Mouse (Mus musculus) hindbrain, embryonic 14.5 days (tissue): ENCODE results near the gene Mpzl1. TPM values are rescaled to one million over a fixed set of nuclear protein-coding genes. Genes with fewer than 3 reads are reported as not detected.

Experiments used
- ATAC-seq: fragments of 200-750 bp; cut with Nextera tagmentation; 2 replicates; pipeline ENCODE4 v1.8.0; 2017; ENCODE audit warnings: moderate number of reproducible peaks, mild to moderate bottlenecking, moderate TSS enrichment, moderate library complexity; ENCODE audit not compliant: low FRiP score
- DNase-seq: peaks from one replicate; pipeline ENCODE4 v3.0.0-alpha.2; 2015; ENCODE audit warnings: low spot score
- H3K27ac ChIP-seq: fragments of 300-500 bp; sonication (generic); 2 replicates; pipeline ENCODE4 v1.5.1; 2014; ENCODE audit warnings: mild to moderate bottlenecking, moderate library complexity
- H3K27me3 ChIP-seq: fragments of 300-500 bp; sonication (generic); 2 replicates; pipeline ENCODE4 v1.6.1; 2014; ENCODE audit warnings: mild to moderate bottlenecking, low read length, mixed read lengths; ENCODE audit not compliant: control insufficient read depth, insufficient read depth
- H3K36me3 ChIP-seq: fragments of 300-500 bp; sonication (generic); replicated peaks from 2 replicates; pipeline ENCODE4 v1.6.1; 2014; ENCODE audit not compliant: control insufficient read depth, insufficient read depth
- H3K4me1 ChIP-seq: fragments of 300-500 bp; sonication (generic); replicated peaks from 2 replicates; pipeline ENCODE4 v1.6.1; 2014; ENCODE audit warnings: antibody characterized with exemption, low read length, mixed read lengths; ENCODE audit not compliant: control insufficient read depth, insufficient read depth
- H3K4me2 ChIP-seq: fragments of 300-500 bp; sonication (generic); replicated peaks from 2 replicates; pipeline ENCODE4 v1.6.1; 2014; ENCODE audit warnings: mild to moderate bottlenecking, moderate library complexity
- H3K4me3 ChIP-seq: fragments of 300-500 bp; sonication (generic); replicated peaks from 2 replicates; pipeline ENCODE4 v1.5.1; 2014; ENCODE audit warnings: mild to moderate bottlenecking, low read length
- H3K9ac ChIP-seq: fragments of 300-500 bp; sonication (generic); 2 replicates; pipeline ENCODE4 v1.6.1; 2014
- H3K9me3 ChIP-seq: fragments of 300-500 bp; sonication (generic); 2 replicates; pipeline ENCODE4 v1.6.1; 2016; ENCODE audit warnings: low read length; ENCODE audit not compliant: control insufficient read depth
- WGBS: fragments of 180-500 bp; shearing (Covaris S2); extraction: QIAGEN DNeasy Blood & Tissue Kit; methylation state at CpG from one replicate; pipeline ENCODE4 v1.1.7; 2014; 5-methylcytosine and 5-hydroxymethylcytosine counted together
- polyA plus RNA-seq: library from polyadenylated mRNA; unstranded; fragments of >200 nt; fragmentation: Nextera tagmentation; extraction: Ambion mirVana; gene quantifications from 2 replicates; pipeline ENCODE4 v1.2.1, GENCODE M21; 2014

The Mpzl1 gene
- polyA plus RNA-seq, 1 experiment from 2014 or later, result 176 TPM

DNA sequence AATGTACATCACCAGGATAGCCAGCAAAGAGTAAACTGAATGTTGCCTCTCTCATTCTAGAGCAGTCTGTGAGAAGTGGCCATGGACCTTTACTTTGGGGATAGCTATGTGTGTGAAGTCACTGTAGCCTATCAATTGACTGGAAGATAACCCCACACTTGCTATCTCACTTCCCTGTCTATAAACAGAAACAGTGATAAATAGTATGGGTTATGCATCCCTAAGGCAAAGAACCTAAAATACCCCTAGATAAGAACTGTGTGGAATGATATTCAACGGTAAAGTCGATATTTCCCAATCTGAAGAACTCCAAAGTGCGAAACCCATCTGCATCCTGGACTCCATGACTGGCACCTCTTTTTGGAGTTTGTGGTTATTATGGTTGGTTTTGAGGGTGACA is 53.1 kb downstream of the Mpzl1 start:
- H3K4me1 ChIP-seq, result no peaks in the 10 kb centered on the region
- no peaks in the 10 kb centered on the region for H3K9me3 ChIP-seq
- H3K4me3 ChIP-seq, result no peak overlapping the region
- no peak overlapping the region for H3K27ac ChIP-seq
- H3K9ac ChIP-seq, result no peak overlapping the region
- no peaks in the 10 kb centered on the region for H3K36me3 ChIP-seq
- WGBS, result 93% methylated on average over 3 of the region's 3 CpGs
- H3K27me3 ChIP-seq, result no peaks in the 10 kb centered on the region
- no peak for DNase-seq
- H3K4me2 ChIP-seq, result no peak overlapping the region
- ATAC-seq, result no peak

DNA sequence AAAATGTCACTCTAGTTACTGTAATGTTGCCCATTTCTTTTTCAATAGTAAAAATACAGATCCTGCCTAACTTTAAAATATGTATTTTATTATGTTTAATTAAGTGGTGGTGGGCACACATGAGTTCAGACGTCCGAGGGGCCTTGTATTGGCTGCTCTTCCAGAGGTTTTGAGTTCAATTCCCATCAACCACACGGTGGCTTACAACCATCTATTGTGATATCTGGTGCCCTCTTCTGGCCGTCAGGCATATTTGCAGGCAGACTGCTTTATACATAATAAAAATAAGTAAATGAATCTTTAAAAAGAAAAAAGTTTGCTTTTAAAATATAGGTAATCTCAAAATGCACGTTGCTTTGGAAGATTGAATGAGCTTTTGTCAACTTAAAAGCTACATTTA is 55.0 kb downstream of the Mpzl1 start:
- H3K9ac ChIP-seq, result no peak overlapping the region
- no peak overlapping the region for H3K4me3 ChIP-seq
- WGBS, result 53% methylated on average over 5 of the region's 5 CpGs
- ATAC-seq (no peak), DNase-seq (no peak)
- H3K4me2 ChIP-seq, result no peak overlapping the region
- H3K27me3 ChIP-seq, result no peaks in the 10 kb centered on the region
- H3K36me3 ChIP-seq, result no peaks in the 10 kb centered on the region
- H3K4me1 ChIP-seq, result no peaks in the 10 kb centered on the region
- no peaks in the 10 kb centered on the region for H3K9me3 ChIP-seq
- no peak overlapping the region for H3K27ac ChIP-seq

DNA sequence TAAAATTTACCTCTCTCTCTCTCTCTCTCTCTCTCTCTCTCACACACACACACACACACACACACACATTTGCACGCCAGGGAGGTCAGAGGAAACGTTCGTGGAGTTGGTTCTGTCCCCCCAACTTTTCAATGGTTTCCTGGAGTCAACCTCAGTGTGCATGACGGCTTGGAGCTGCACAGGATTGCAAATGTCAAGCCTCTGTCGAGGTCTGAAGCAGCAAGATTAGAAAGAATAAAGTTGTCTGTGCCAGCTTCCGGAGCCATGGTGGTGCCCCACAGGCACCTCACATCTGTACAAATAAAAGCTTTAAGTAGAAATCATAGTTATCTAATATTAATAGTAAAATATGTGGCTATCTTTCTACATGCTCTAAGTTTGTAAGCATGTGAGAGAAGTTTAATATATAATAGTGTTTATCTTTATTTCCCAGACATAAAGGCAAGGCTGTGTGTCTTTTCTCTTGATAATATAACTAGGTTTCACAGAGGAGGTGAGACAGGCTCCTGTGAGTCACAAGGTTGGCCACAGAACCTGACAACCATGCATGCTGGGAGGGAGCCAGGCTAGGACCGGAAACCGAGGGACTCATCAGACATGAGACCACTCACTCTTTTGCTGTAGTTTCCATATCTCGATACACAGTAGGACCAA is 57.8 kb downstream of the Mpzl1 start:
- no peaks in the 10 kb centered on the region for H3K27me3 ChIP-seq
- no peaks in the 10 kb centered on the region for H3K9me3 ChIP-seq
- H3K27ac ChIP-seq, result no peak overlapping the region
- H3K36me3 ChIP-seq, result no peaks in the 10 kb centered on the region
- H3K9ac ChIP-seq, result no peak overlapping the region
- no peak overlapping the region for H3K4me3 ChIP-seq
- H3K4me2 ChIP-seq, result no peak overlapping the region
- WGBS, result 82% methylated on average over 9 of the region's 9 CpGs
- DNase-seq, result no peak
- no peaks in the 10 kb centered on the region for H3K4me1 ChIP-seq
- ATAC-seq, result no peak

DNA sequence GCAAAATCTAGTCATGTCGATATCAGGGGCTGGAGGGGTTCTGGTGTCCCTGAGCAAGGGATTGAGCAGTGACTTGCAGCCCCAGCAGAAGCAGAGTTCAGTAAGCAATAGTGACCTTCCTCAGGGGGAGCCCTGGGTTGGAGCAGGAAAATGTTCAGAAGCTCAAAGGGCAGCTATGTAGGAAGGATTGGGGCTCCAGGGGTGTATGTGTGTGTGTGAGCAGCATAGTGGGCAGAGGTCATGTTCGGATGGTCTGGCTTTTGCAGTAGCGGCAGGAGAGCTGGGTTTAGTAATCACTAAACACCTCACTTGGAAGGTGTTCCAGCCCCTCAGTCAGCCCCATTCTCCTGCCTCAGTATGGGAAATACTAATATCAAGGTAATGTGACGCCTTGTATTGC is 58.3 kb downstream of the Mpzl1 start:
- WGBS, result 85% methylated on average over 4 of the region's 4 CpGs
- DNase-seq (no peak), ATAC-seq (no peak)
- no peak overlapping the region for H3K27ac ChIP-seq
- no peak overlapping the region for H3K4me2 ChIP-seq
- H3K27me3 ChIP-seq, result no peaks in the 10 kb centered on the region
- H3K36me3 ChIP-seq, result no peaks in the 10 kb centered on the region
- H3K9ac ChIP-seq, result no peak overlapping the region
- H3K4me1 ChIP-seq, result no peaks in the 10 kb centered on the region
- no peak overlapping the region for H3K4me3 ChIP-seq
- H3K9me3 ChIP-seq, result no peaks in the 10 kb centered on the region

DNA sequence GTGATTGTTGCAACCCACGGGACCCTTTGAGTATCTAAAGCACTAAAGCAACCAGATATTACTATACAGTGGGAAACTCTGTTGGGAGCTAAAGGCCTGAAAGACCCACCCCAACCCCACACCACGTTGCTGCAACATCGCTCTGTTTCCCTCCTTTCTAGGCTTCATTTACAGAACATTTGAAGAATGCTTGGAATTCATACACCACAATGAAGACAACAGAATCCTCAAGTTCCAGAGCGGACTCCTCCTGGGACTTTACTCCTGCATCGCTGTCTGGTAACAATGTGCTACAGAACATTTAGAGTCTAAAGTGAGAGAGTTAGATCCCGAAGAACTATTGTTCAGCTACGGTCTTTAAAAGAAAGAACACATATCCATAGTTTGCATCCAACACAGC is 66.9 kb downstream of the Mpzl1 start:
- Histone ChIP-seq H3K9me3 (no peaks in the 10 kb centered on the region), H3K27me3 (no peaks in the 10 kb centered on the region), H3K4me3 (no peak overlapping the region), H3K4me2 (no peak overlapping the region), H3K9ac (no peak overlapping the region), H3K27ac (no peak overlapping the region), H3K4me1 (no peaks in the 10 kb centered on the region), H3K36me3 (no peaks in the 10 kb centered on the region)
- WGBS, result 73% methylated on average over 7 of the region's 7 CpGs
- DNase-seq, result no peak
- no peak for ATAC-seq

DNA sequence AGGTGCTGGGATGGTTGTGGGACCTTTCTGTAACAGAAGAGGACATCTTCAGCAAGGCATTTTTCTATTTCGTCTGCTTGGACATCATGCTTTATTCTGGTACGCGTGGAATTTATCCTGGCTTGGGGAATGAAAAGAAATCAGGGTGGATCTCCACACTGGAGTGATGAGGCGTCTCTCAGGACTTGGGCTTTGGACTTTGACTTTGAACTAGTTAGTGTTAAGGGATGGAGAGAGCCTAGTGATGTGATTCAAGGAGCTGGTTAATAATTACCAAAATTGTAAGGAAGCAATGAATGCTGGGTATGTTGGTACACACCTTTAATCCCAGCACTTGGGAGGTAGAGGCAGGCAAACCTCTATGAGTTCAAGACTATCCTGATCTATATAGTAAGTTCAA is 69.1 kb downstream of the Mpzl1 start:
- no peak overlapping the region for H3K4me2 ChIP-seq
- H3K27ac ChIP-seq, result no peak overlapping the region
- no peak overlapping the region for H3K9ac ChIP-seq
- H3K27me3 ChIP-seq, result no peaks in the 10 kb centered on the region
- no peaks in the 10 kb centered on the region for H3K36me3 ChIP-seq
- no peaks in the 10 kb centered on the region for H3K4me1 ChIP-seq
- no peak overlapping the region for H3K4me3 ChIP-seq
- DNase-seq (no peak), ATAC-seq (no peak)
- no peaks in the 10 kb centered on the region for H3K9me3 ChIP-seq
- WGBS, result 94% methylated on average over 4 of the region's 4 CpGs

DNA sequence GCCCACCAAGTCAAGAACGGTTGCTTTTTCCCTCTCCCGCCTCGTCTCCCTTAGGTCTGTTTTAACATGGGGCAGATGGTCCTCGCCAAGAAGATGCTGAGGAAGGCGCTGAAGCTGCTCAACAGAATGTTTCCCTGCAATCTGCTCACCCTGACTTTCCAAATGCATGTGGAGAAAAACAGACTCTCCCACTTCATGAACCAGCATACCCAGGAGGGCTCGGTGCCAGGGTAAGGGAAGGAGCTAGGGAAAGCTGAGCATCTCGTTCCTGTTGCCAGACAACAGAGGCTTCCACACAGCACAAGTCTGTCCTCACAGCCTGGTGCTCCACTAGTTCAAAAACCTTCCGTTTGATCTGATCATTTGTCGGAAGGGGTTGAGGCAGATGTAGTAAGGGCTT is 75.3 kb downstream of the Mpzl1 start:
- Histone ChIP-seq H3K27ac (no peak overlapping the region), H3K4me3 (no peak overlapping the region), H3K4me1 (no peaks in the 10 kb centered on the region), H3K36me3 (no peaks in the 10 kb centered on the region), H3K9me3 (no peaks in the 10 kb centered on the region), H3K9ac (no peak overlapping the region), H3K27me3 (no peaks in the 10 kb centered on the region), H3K4me2 (no peak overlapping the region)
- 88% methylated on average over 9 of the region's 9 CpGs for WGBS
- DNase-seq, result no peak
- no peak for ATAC-seq

DNA sequence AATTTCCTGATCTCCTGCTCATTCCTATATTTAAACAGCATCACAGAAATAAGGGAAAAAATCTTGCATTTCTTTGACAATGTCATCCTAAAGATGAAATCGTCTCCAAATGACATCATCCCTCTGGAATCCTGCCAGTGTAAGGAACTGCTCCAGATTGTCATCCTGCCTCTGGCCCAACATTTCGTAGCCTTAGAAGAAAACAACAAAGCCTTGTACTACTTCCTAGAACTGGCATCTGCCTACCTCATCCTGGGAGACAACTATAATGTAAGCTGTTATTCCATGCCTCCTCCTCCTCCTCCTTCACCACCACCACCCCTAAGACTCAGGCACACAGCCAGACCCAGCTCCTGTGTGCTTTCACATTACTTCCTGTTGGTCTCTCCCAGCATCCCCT is 77.6 kb downstream of the Mpzl1 start:
- no peak overlapping the region for H3K27ac ChIP-seq
- no peaks in the 10 kb centered on the region for H3K36me3 ChIP-seq
- WGBS, result 75% methylated on average over 2 of the region's 2 CpGs
- no peaks in the 10 kb centered on the region for H3K27me3 ChIP-seq
- H3K4me2 ChIP-seq, result no peak overlapping the region
- no peak overlapping the region for H3K9ac ChIP-seq
- DNase-seq, result no peak
- H3K4me3 ChIP-seq, result no peak overlapping the region
- H3K9me3 ChIP-seq, result peaks cover 4% of the 10 kb centered on the region; the same call in 1 of the 2 replicates
- no peak for ATAC-seq
- no peaks in the 10 kb centered on the region for H3K4me1 ChIP-seq
